Mouse (Mus musculus) kidney, adult 11 months (tissue): ENCODE results near the gene Ppm1n.

Source experiments
- DNase-seq: peaks from one replicate; pipeline ENCODE4 v3.0.0; 2022

The Ppm1n gene

GRCm38 (mm10) chr7:19306819-19307738 is 27.2 kb upstream of the Ppm1n start:
- no peak for DNase-seq

- DNase-seq = no peak
Measured at GRCm38 (mm10) chr7:19305796-19306765, 26.2 kb upstream of the Ppm1n start.

- no peak for DNase-seq
Measured at GRCm38 (mm10) chr7:19305413-19305735, 25.5 kb upstream of the Ppm1n start.

GRCm38 (mm10) chr7:19304501-19305412 is 24.9 kb upstream of the Ppm1n start:
- DNase-seq = no peak

- DNase-seq = peak; percentile 53
Measured at GRCm38 (mm10) chr7:19303770-19304169, 23.9 kb upstream of the Ppm1n start.

- DNase-seq = no peak
Measured at GRCm38 (mm10) chr7:19303046-19303305, 23.1 kb upstream of the Ppm1n start.

GRCm38 (mm10) chr7:19302264-19303045 is 22.6 kb upstream of the Ppm1n start:
- DNase-seq = no peak

GRCm38 (mm10) chr7:19301461-19302263 is 21.8 kb upstream of the Ppm1n start:
- no peak for DNase-seq

GRCm38 (mm10) chr7:19300501-19301421 is 20.9 kb upstream of the Ppm1n start:
- DNase-seq = peak; percentile 65

GRCm38 (mm10) chr7:19299194-19299593 is 19.3 kb upstream of the Ppm1n start:
- DNase-seq = no peak

- no peak for DNase-seq
Measured at GRCm38 (mm10) chr7:19297794-19298193, 17.9 kb upstream of the Ppm1n start.

- no peak for DNase-seq
Measured at GRCm38 (mm10) chr7:19297034-19297433, 17.2 kb upstream of the Ppm1n start.

GRCm38 (mm10) chr7:19295503-19296185 is 15.8 kb upstream of the Ppm1n start:
- peak; percentile 95 for DNase-seq

- DNase-seq = no peak
Measured at GRCm38 (mm10) chr7:19290969-19291596, 11.2 kb upstream of the Ppm1n start.

- DNase-seq = no peak
Measured at GRCm38 (mm10) chr7:19284763-19285162, 4.9 kb upstream of the Ppm1n start.

GRCm38 (mm10) chr7:19283406-19283804 is 3.5 kb upstream of the Ppm1n start:
- no peak for DNase-seq

- no peak for DNase-seq
Measured at GRCm38 (mm10) chr7:19282791-19283405, 3.0 kb upstream of the Ppm1n start.

GRCm38 (mm10) chr7:19282385-19282784 is 2.5 kb upstream of the Ppm1n start, which contains the start of gene Rtn2:
TSS of gene Rtn2 (plus strand) at chr7:19282624.
- DNase-seq = peak; percentile 62
